Mouse (Mus musculus) spleen, adult 2 months (tissue): ENCODE data around the gene Abca5.

ENCODE experiments used
- CTCF ChIP-seq: fragments of 200-500 bp; IDR thresholded peaks from 2 replicates; pipeline ENCODE4 v1.5.1; 2011; ENCODE audit warnings: mild to moderate bottlenecking, inconsistent platforms; ENCODE audit not compliant: insufficient read depth, insufficient read length, insufficient replicate concordance; ENCODE audit errors: extremely low read depth
- POLR2A ChIP-seq: fragments of 200-500 bp; IDR thresholded peaks from 2 replicates; pipeline ENCODE4 v1.6.1; 2011; ENCODE audit warnings: low read depth, low read length, inconsistent platforms

DNA sequence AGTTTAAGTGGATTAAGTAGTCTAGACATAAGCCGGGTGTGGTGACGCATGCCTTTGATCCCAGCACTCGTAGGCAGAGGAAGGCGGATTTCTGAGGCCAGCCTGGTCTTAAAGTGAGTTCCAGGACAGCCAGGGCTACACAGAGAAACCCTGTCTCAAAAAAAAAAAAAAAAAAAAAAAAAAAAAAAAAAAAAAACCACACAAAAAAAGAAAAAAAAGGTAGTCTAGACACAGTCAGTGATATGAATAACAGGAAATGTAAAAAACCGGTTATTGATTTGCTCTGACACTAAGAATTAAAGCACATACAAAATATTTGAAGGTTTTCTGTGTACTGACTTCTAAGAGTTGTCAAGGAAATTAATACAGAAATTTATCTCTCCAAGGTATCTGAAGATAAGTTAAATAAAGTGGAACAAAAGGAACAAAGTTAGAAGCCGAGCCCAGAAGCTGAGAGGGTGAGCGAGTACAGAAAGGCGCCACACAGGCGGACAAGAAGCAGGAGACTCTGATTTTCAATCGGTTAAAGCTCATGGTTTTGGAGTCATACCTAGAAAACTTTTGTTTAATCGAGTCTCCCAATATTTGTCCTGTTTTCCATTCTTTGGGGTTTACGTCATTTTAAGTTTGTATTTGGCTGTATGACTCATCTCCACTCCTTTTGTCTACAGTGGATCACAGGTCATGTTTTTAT lies 30.9 kb downstream of the Abca5 start:
- TF ChIP-seq POLR2A (no peak), CTCF (no peak)
